Mouse (Mus musculus): ENCODE data around the gene Csmd2. TPM values are rescaled to one million over a fixed set of nuclear protein-coding genes. Genes with fewer than 3 reads are reported as not detected.

Csmd2 gene
- polyA plus RNA-seq, 1 experiment from 2014 or later = not detected

GRCm38 (mm10) chr4:127970901-127971868, 16.5 kb upstream of the Csmd2 start, which contains the start of gene CK137956:
Gene CK137956 (minus strand): TSS chr4:127970951.
- Histone ChIP-seq H3K27ac (ENCODE audit: low read depth) (no peak within 1 kb of the TSS), H3K36me3 (replicated peaks; ENCODE audit: insufficient read depth, low read length) (no peaks in the 10 kb centered on the region), H3K27me3 (ENCODE audit: insufficient read depth, low read length) (peaks cover 15% of the 10 kb centered on the region), H3K4me1 (ENCODE audit: insufficient read depth) (no peaks in the 10 kb centered on the region), H3K9me3 (ENCODE audit: low read length) (no peaks in the 10 kb centered on the region), H3K4me3 (ENCODE audit: low read depth, low read length) (no peak within 1 kb of the TSS), H3K9ac (replicated peaks) (no peak within 1 kb of the TSS), H3K4me2 (ENCODE audit: low read depth, low read length) (no peak within 1 kb of the TSS)
- TF ChIP-seq EP300 (IDR thresholded peaks at IDR 0.05; ENCODE audit: low read depth) (no peak), CTCF (IDR thresholded peaks at IDR 0.05; ENCODE audit: low read depth) (no peak)
- 5% methylated on average over 39 of the region's 39 CpGs for WGBS (ENCODE audit: insufficient replicate concordance)
- no peak for DNase-seq
- ATAC-seq = no peak

DNA sequence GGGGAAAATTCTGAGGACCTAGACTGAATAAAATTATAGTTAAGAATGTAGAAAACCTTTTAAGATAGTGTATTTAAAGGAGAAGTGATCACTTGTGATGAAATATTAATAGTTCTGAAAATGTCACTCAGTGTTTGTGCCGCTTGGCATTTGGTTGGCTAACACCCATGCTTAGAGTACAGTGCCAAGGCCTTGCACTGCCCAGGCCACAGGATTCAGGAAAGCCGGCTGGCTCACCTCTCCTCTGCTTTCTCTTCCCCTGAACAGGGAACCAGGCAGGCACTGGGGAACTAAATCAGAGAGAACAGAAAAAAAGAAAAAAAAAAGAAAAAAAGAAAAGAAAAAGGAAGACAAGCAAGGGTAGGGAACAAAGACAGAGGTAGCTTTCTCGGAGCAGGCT, 14.7 kb upstream of the Csmd2 start:
- Histone ChIP-seq H3K4me1 (ENCODE audit: insufficient read depth) (no peaks in the 10 kb centered on the region), H3K27ac (ENCODE audit: low read depth) (no peak overlapping the region), H3K36me3 (replicated peaks; ENCODE audit: insufficient read depth, low read length) (no peaks in the 10 kb centered on the region), H3K9ac (replicated peaks) (no peak overlapping the region), H3K4me2 (ENCODE audit: low read depth, low read length) (no peak overlapping the region), H3K9me3 (ENCODE audit: low read length) (no peaks in the 10 kb centered on the region), H3K4me3 (ENCODE audit: low read depth, low read length) (no peak overlapping the region), H3K27me3 (ENCODE audit: insufficient read depth, low read length) (peaks cover 15% of the 10 kb centered on the region)
- no peak for DNase-seq
- no peak for ATAC-seq
- TF ChIP-seq EP300 (IDR thresholded peaks at IDR 0.05; ENCODE audit: low read depth) (no peak), CTCF (IDR thresholded peaks at IDR 0.05; ENCODE audit: low read depth) (no peak)
- 69% methylated on average over 3 of the region's 3 CpGs for WGBS (ENCODE audit: insufficient replicate concordance)

- 82% methylated on average over 6 of the region's 6 CpGs for WGBS (ENCODE audit: insufficient replicate concordance)
- H3K27ac ChIP-seq (ENCODE audit: low read depth) = no peak overlapping the region
- peaks cover 9% of the 10 kb centered on the region for H3K27me3 ChIP-seq (ENCODE audit: insufficient read depth, low read length)
- H3K9me3 ChIP-seq (ENCODE audit: low read length) = no peaks in the 10 kb centered on the region
- H3K4me1 ChIP-seq (ENCODE audit: insufficient read depth) = no peaks in the 10 kb centered on the region
- no peak for DNase-seq
- ATAC-seq = no peak
- H3K4me3 ChIP-seq (ENCODE audit: low read depth, low read length) = no peak overlapping the region
- H3K9ac ChIP-seq (replicated peaks) = no peak overlapping the region
- H3K36me3 ChIP-seq (replicated peaks; ENCODE audit: insufficient read depth, low read length) = no peaks in the 10 kb centered on the region
- TF ChIP-seq EP300 (IDR thresholded peaks at IDR 0.05; ENCODE audit: low read depth) (no peak), CTCF (IDR thresholded peaks at IDR 0.05; ENCODE audit: low read depth) (no peak)
- H3K4me2 ChIP-seq (ENCODE audit: low read depth, low read length) = no peak overlapping the region
Observed at GRCm38 (mm10) chr4:127981125-127981524, 6.5 kb upstream of the Csmd2 start.

- no peak overlapping the region for H3K4me2 ChIP-seq (ENCODE audit: low read depth, low read length)
- no peaks in the 10 kb centered on the region for H3K4me1 ChIP-seq (ENCODE audit: insufficient read depth)
- 90% methylated on average over 2 of the region's 2 CpGs for WGBS (ENCODE audit: insufficient replicate concordance)
- H3K27me3 ChIP-seq (ENCODE audit: insufficient read depth, low read length) = peaks cover 42% of the 10 kb centered on the region
- H3K4me3 ChIP-seq (ENCODE audit: low read depth, low read length) = no peak overlapping the region
- TF ChIP-seq CTCF (IDR thresholded peaks at IDR 0.05; ENCODE audit: low read depth) = no peak
- TF ChIP-seq EP300 (IDR thresholded peaks at IDR 0.05; ENCODE audit: low read depth) = no peak
- H3K9ac ChIP-seq (replicated peaks) = no peak overlapping the region
- no peaks in the 10 kb centered on the region for H3K9me3 ChIP-seq (ENCODE audit: low read length)
- H3K27ac ChIP-seq (ENCODE audit: low read depth) = no peak overlapping the region
- ATAC-seq (no peak), DNase-seq (no peak)
- H3K36me3 ChIP-seq (replicated peaks; ENCODE audit: insufficient read depth, low read length) = no peaks in the 10 kb centered on the region
Observed at GRCm38 (mm10) chr4:127984426-127984825, 3.2 kb upstream of the Csmd2 start.

GRCm38 (mm10) chr4:127985874-127986273, 1.8 kb upstream of the Csmd2 start:
- ATAC-seq (no peak), DNase-seq (no peak)
- no peak overlapping the region for H3K4me3 ChIP-seq (ENCODE audit: low read depth, low read length)
- no peak for TF ChIP-seq EP300 (IDR thresholded peaks at IDR 0.05; ENCODE audit: low read depth)
- no peak for TF ChIP-seq CTCF (IDR thresholded peaks at IDR 0.05; ENCODE audit: low read depth)
- H3K4me1 ChIP-seq (ENCODE audit: insufficient read depth) = no peaks in the 10 kb centered on the region
- H3K27ac ChIP-seq (ENCODE audit: low read depth) = no peak overlapping the region
- H3K9ac ChIP-seq (replicated peaks) = no peak overlapping the region
- H3K36me3 ChIP-seq (replicated peaks; ENCODE audit: insufficient read depth, low read length) = no peaks in the 10 kb centered on the region
- H3K27me3 ChIP-seq (ENCODE audit: insufficient read depth, low read length) = peaks cover 49% of the 10 kb centered on the region
- H3K4me2 ChIP-seq (ENCODE audit: low read depth, low read length) = no peak overlapping the region
- no peaks in the 10 kb centered on the region for H3K9me3 ChIP-seq (ENCODE audit: low read length)
- 16% methylated on average over 10 of the region's 10 CpGs for WGBS (ENCODE audit: insufficient replicate concordance)

DNA sequence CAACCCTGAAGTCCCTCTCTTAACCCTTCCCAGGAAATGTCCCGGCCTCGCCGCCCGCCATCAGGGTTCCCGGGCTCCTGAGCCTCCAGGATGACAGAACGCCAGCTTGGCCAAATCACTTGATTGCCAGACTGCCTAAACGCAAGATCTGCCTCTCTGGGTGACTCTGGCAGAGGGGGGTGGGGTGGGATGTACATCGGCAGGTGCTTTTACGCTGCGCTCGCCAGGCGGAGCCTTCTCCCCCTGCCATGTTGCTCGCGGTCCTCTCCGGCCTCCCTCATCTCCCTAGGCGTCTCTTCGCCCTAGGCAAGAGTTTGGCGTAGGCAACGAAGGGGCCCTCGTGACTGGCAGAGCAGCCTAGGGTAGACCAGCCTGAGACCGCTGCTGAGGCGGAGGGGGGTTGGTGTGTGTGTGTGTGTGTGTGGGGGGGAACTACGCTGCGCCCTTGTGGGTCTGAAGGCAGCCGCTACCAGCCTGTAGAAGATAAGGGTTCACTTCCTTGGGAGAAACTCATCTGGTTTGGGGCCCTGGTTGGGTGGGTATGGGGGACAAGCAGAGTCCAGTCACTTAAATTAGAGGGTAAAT, 1.1 kb upstream of the Csmd2 start:
- H3K36me3 ChIP-seq (replicated peaks; ENCODE audit: insufficient read depth, low read length) = no peaks in the 10 kb centered on the region
- no peak overlapping the region for H3K9ac ChIP-seq (replicated peaks)
- H3K4me3 ChIP-seq (ENCODE audit: low read depth, low read length) = no peak overlapping the region
- ATAC-seq = no peak
- DNase-seq = no peak
- H3K4me1 ChIP-seq (ENCODE audit: insufficient read depth) = no peaks in the 10 kb centered on the region
- H3K27me3 ChIP-seq (ENCODE audit: insufficient read depth, low read length) = peaks cover 49% of the 10 kb centered on the region
- H3K9me3 ChIP-seq (ENCODE audit: low read length) = no peaks in the 10 kb centered on the region
- WGBS (ENCODE audit: insufficient replicate concordance) = 7% methylated on average over 25 of the region's 25 CpGs
- no peak overlapping the region for H3K4me2 ChIP-seq (ENCODE audit: low read depth, low read length)
- no peak overlapping the region for H3K27ac ChIP-seq (ENCODE audit: low read depth)
- no peak for TF ChIP-seq CTCF (IDR thresholded peaks at IDR 0.05; ENCODE audit: low read depth)
- TF ChIP-seq EP300 (IDR thresholded peaks at IDR 0.05; ENCODE audit: low read depth) = no peak

Measured in liver, postnatal 0 days (tissue).